In genomic region chr6:71129071-71129470, GRCm38 (mm10) we compare ENCODE assay signal across 17 mouse cellular contexts. TPM values are rescaled to one million over a fixed set of nuclear protein-coding genes. Genes with fewer than 3 reads are reported as not detected.
DNase-seq lines count a peak whose midpoint lies in the region; ATAC-seq and TF ChIP-seq lines count a peak whose summit lies in the region.
"Had no signal": no experiment of that assay in that cellular context is flagged by ENCODE, and none has a peak within 500 bp of the region (broad histone marks: within the 10 kb centered on the region; RNA-seq: fewer than 3 reads in every experiment).

No protein-coding gene starts in this region.

- DNase-seq in kidney, adult 18-20 months = peak; percentile 42
- DNase-seq in kidney, adult 8-10 months = no peak
- no peak for DNase-seq in midbrain, postnatal 0 days (ENCODE audit: low spot score)
- no peak for DNase-seq in midbrain, embryonic 14.5 days
- DNase-seq in liver, adult 2 months (ENCODE audit: extremely low read depth, low read depth, low spot score) = peak; percentile 30
- no peak for DNase-seq in urinary bladder, postnatal 36 days (ENCODE audit: low spot score in 2 of 2)
- no peak for DNase-seq in gastrocnemius, postnatal 25 days
- DNase-seq: cerebellum, adult 9-11 months; heart, adult 2 months; heart, postnatal 14 days; lung, postnatal 14 days; right cerebral cortex, postnatal 4 days had no signal

- H3K36me3 ChIP-seq in midbrain, postnatal 0 days (ENCODE audit: insufficient read depth, low read length) = no peaks in the 10 kb centered on the region
- no peaks in the 10 kb centered on the region for H3K36me3 ChIP-seq in midbrain, embryonic 14.5 days (ENCODE audit: control insufficient read depth, insufficient read depth, low read length)
- H3K36me3 ChIP-seq in liver, adult 2 months (ENCODE audit: control insufficient read depth, insufficient read depth, low read length) = peaks cover 17% of the 10 kb centered on the region
- H3K36me3 ChIP-seq: forebrain, embryonic 12.5 days; limb, embryonic 12.5 days; midbrain, embryonic 12.5 days had no signal

- TF ChIP-seq POLR2A in liver, adult 2 months (IDR thresholded peaks at IDR 0.05; ENCODE audit: extremely low read depth, insufficient read depth, low read length) = no peak

- H3K9ac ChIP-seq in midbrain, postnatal 0 days (replicated peaks; ENCODE audit: low read length, poor library complexity, severe bottlenecking) = no peak overlapping the region
- H3K9ac ChIP-seq in midbrain, embryonic 14.5 days (replicated peaks; ENCODE audit: low read length) = no peak overlapping the region
- no peak overlapping the region for H3K9ac ChIP-seq in liver, adult 2 months (ENCODE audit: low read depth, low read length)
- H3K9ac ChIP-seq: forebrain, embryonic 12.5 days; limb, embryonic 12.5 days; midbrain, embryonic 12.5 days had no signal

- no peaks in the 10 kb centered on the region for H3K9me3 ChIP-seq in midbrain, postnatal 0 days (ENCODE audit: low read length)
- H3K9me3 ChIP-seq in midbrain, embryonic 14.5 days (ENCODE audit: control insufficient read depth, low read length) = no peaks in the 10 kb centered on the region
- H3K9me3 ChIP-seq: forebrain, embryonic 12.5 days; limb, embryonic 12.5 days; midbrain, embryonic 12.5 days had no signal

- no peak overlapping the region for H3K4me3 ChIP-seq in midbrain, postnatal 0 days (ENCODE audit: low read depth, low read length)
- H3K4me3 ChIP-seq in midbrain, embryonic 14.5 days (replicated peaks; ENCODE audit: low read depth, low read length) = no peak overlapping the region
- no peak overlapping the region for H3K4me3 ChIP-seq in liver, adult 2 months (ENCODE audit: insufficient read depth, low read depth, low read length)
- H3K4me3 ChIP-seq: forebrain, embryonic 12.5 days; heart, adult 2 months; left cerebral cortex, adult 2 months; limb, embryonic 12.5 days; midbrain, embryonic 12.5 days had no signal

- no peak overlapping the region for H3K4me2 ChIP-seq in midbrain, postnatal 0 days (ENCODE audit: low read depth, low read length, poor library complexity, severe bottlenecking)
- no peak overlapping the region for H3K4me2 ChIP-seq in midbrain, embryonic 14.5 days (ENCODE audit: low read length)
- H3K4me2 ChIP-seq: forebrain, embryonic 12.5 days; limb, embryonic 12.5 days; midbrain, embryonic 12.5 days had no signal

- H3K27me3 ChIP-seq in midbrain, postnatal 0 days (ENCODE audit: insufficient read depth, low read length) = no peaks in the 10 kb centered on the region
- no peaks in the 10 kb centered on the region for H3K27me3 ChIP-seq in midbrain, embryonic 14.5 days (ENCODE audit: control insufficient read depth, insufficient read depth, low read length)
- H3K27me3 ChIP-seq in liver, adult 2 months (ENCODE audit: control insufficient read depth, insufficient read depth, low read length) = no peaks in the 10 kb centered on the region
- H3K27me3 ChIP-seq: forebrain, embryonic 12.5 days; limb, embryonic 12.5 days; midbrain, embryonic 12.5 days had no signal

- H3K79me2 ChIP-seq in liver, adult 2 months (ENCODE audit: control insufficient read depth, insufficient read depth, low read length) = no peaks in the 10 kb centered on the region

- no peaks in the 10 kb centered on the region for H3K4me1 ChIP-seq in midbrain, postnatal 0 days (ENCODE audit: insufficient read depth, low read length)
- no peaks in the 10 kb centered on the region for H3K4me1 ChIP-seq in midbrain, embryonic 14.5 days (ENCODE audit: control insufficient read depth, insufficient read depth, low read length)
- peaks cover 6% of the 10 kb centered on the region for H3K4me1 ChIP-seq in liver, adult 2 months (ENCODE audit: control insufficient read depth, insufficient read depth, low read length)
- H3K4me1 ChIP-seq: forebrain, embryonic 12.5 days; limb, embryonic 12.5 days; midbrain, embryonic 12.5 days had no signal

- TF ChIP-seq CTCF in midbrain, postnatal 0 days (IDR thresholded peaks at IDR 0.05) = no peak
- TF ChIP-seq CTCF in liver, adult 2 months (IDR thresholded peaks at IDR 0.05; ENCODE audit: low read depth, low read length) = peak; percentile 66

- 0 out of 2 replicates have a peak, but pooled peaks have one; percentile 18 for ATAC-seq in midbrain, postnatal 0 days (ENCODE audit: low FRiP score)
- no peak for ATAC-seq in midbrain, embryonic 14.5 days (ENCODE audit: low FRiP score, low TSS enrichment)
- ATAC-seq: intestine, embryonic 16.5 days had no signal

- 49% methylated on average over 4 of the region's 4 CpGs for WGBS in midbrain, postnatal 0 days
- WGBS in midbrain, embryonic 14.5 days = 57% methylated on average over 4 of the region's 4 CpGs
- 61% methylated on average over 4 of the region's 4 CpGs for WGBS in liver, adult 2 months

- H3K27ac ChIP-seq in midbrain, postnatal 0 days (ENCODE audit: low read depth, low read length) = no peak overlapping the region
- H3K27ac ChIP-seq in midbrain, embryonic 14.5 days (replicated peaks; ENCODE audit: low read depth, low read length) = no peak overlapping the region
- H3K27ac ChIP-seq in liver, adult 2 months (replicated peaks; ENCODE audit: insufficient read depth, low read depth, low read length) = no peak overlapping the region
- H3K27ac ChIP-seq: forebrain, embryonic 12.5 days; heart, adult 2 months; left cerebral cortex, adult 2 months; limb, embryonic 12.5 days; midbrain, embryonic 12.5 days had no signal

RNA-seq across cellular contexts. Expression of gene Thnsl2, which starts 15.2 kb away (rescaled TPM):
- 3.7 and 7.3 TPM in 2 replicates for total RNA-seq in midbrain, postnatal 0 days (2014; rRNA removed)
- 4.9 and 5.4 TPM in 2 replicates for polyA plus RNA-seq in midbrain, postnatal 0 days (2015; fragmentation: Nextera tagmentation; extraction: Ambion mirVana)
- polyA plus RNA-seq in midbrain, embryonic 14.5 days (2014; fragmentation: Nextera tagmentation; extraction: Ambion mirVana) = 3.5 and 3.9 TPM in 2 replicates
- total RNA-seq in liver, adult 2 months (2014; rRNA removed) = 54.5 and 69.7 TPM in 2 replicates
- polyA plus RNA-seq in liver, adult 2 months (2012; rRNA removed) = 50.1 and 57.4 TPM in 2 replicates
- total RNA-seq in gastrocnemius, postnatal 25 days (2021) = 1 to 10 TPM; 5.1 to 6.1 TPM

Comparison
In these comparisons a context has a peak if more than half of its experiments do, and no peak if none do; other contexts are left out.
1. DNase-seq: peak in kidney, adult 18-20 months (single experiment) and liver, adult 2 months (single experiment); none in kidney, adult 8-10 months (0 of 2), midbrain, postnatal 0 days (single experiment), midbrain, embryonic 14.5 days (single experiment), urinary bladder, postnatal 36 days (0 of 2) and gastrocnemius, postnatal 25 days (single experiment).